22 mouse cellular contexts compared by ENCODE assay signal in genomic region chr9:35277855-35278365, GRCm38 (mm10). TPM values are rescaled to one million over a fixed set of nuclear protein-coding genes. Genes with fewer than 3 reads are reported as not detected.
A peak's percentile ranks its signal among the peaks of the same experiment; 100 is the strongest.
DNase-seq lines count a peak whose midpoint lies in the region; ATAC-seq lines count a peak whose summit lies in the region.
"Had no signal": no experiment of that assay in that cellular context is flagged by ENCODE, and none has a peak within 500 bp of the region (broad histone marks: within the 10 kb centered on the region; RNA-seq: fewer than 3 reads in every experiment).

No protein-coding gene starts in this region.

- no peak overlapping the region for H3K9ac ChIP-seq in neural tube, embryonic 11.5 days (ENCODE audit: low read length)
- H3K9ac ChIP-seq in neural tube, embryonic 15.5 days (replicated peaks) = no peak overlapping the region
- H3K9ac ChIP-seq: embryonic facial prominence, embryonic 15.5 days; forebrain, embryonic 15.5 days; heart, embryonic 12.5 days; hindbrain, embryonic 15.5 days had no signal

- no peaks in the 10 kb centered on the region for H3K9me3 ChIP-seq in neural tube, embryonic 11.5 days (ENCODE audit: control insufficient read depth, low read length)
- no peaks in the 10 kb centered on the region for H3K9me3 ChIP-seq in neural tube, embryonic 15.5 days (replicated peaks)
- H3K9me3 ChIP-seq: embryonic facial prominence, embryonic 15.5 days; forebrain, embryonic 10.5 days; forebrain, embryonic 15.5 days; heart, embryonic 12.5 days; hindbrain, embryonic 15.5 days had no signal

- H3K4me2 ChIP-seq in neural tube, embryonic 11.5 days (ENCODE audit: low read depth) = no peak overlapping the region
- no peak overlapping the region for H3K4me2 ChIP-seq in neural tube, embryonic 15.5 days
- H3K4me2 ChIP-seq: embryonic facial prominence, embryonic 15.5 days; forebrain, embryonic 15.5 days; heart, embryonic 12.5 days; hindbrain, embryonic 15.5 days had no signal

- ATAC-seq in neural tube, embryonic 11.5 days (ENCODE audit: insufficient read depth, low FRiP score, low TSS enrichment) = no peak
- no peak for ATAC-seq in neural tube, embryonic 15.5 days (ENCODE audit: low FRiP score)
- ATAC-seq in granulocyte monocyte progenitor cell, adult 5-6 weeks (replicated peaks; ENCODE audit: poor library complexity, severe bottlenecking) = peak; percentile 71
- ATAC-seq: forebrain, embryonic 15.5 days; intestine, postnatal 0 days had no signal

- intact Hi-C loops in heart, postnatal 10 days (cut with DNase I) = no loop called here

- 0 out of 2 replicates have a peak overlapping the region, but pooled peaks have one; percentile 8 for H3K27ac ChIP-seq in neural tube, embryonic 11.5 days (ENCODE audit: low read depth, low read length)
- no peak overlapping the region for H3K27ac ChIP-seq in neural tube, embryonic 15.5 days (replicated peaks)
- H3K27ac ChIP-seq: embryonic facial prominence, embryonic 15.5 days; forebrain, embryonic 10.5 days; forebrain, embryonic 15.5 days; heart, adult 2 months; hindbrain, embryonic 15.5 days had no signal

- H3K4me1 ChIP-seq in neural tube, embryonic 11.5 days (ENCODE audit: control insufficient read depth, insufficient read depth, low read length) = 0 out of 2 replicates have a peak, but pooled peaks cover 3% of the 10 kb centered on the region
- no peaks in the 10 kb centered on the region for H3K4me1 ChIP-seq in neural tube, embryonic 15.5 days
- H3K4me1 ChIP-seq: forebrain, embryonic 15.5 days; heart, embryonic 12.5 days; hindbrain, embryonic 15.5 days had no signal

- WGBS in neural tube, embryonic 11.5 days = 90% methylated on average over 3 of the region's 3 CpGs
- 88% methylated on average over 3 of the region's 3 CpGs for WGBS in neural tube, embryonic 15.5 days

- H3K36me3 ChIP-seq in neural tube, embryonic 11.5 days (ENCODE audit: control insufficient read depth, insufficient read depth, low read length) = peaks cover 14% of the 10 kb centered on the region
- H3K36me3 ChIP-seq in neural tube, embryonic 15.5 days = peaks cover 34% of the 10 kb centered on the region

- peak; percentile 93 for DNase-seq in heart, adult 11 months
- no peak for DNase-seq in heart, postnatal 10 days
- DNase-seq in neural tube, embryonic 11.5 days (ENCODE audit: low spot score) = no peak
- DNase-seq in telencephalon, adult 2 months (ENCODE audit: low read depth, low spot score) = peak; percentile 26
- no peak for DNase-seq in heart, adult 8-10 months (ENCODE audit: low spot score)
- DNase-seq in Muller cell, postnatal 12 days (ENCODE audit: inconsistent ontology term) = no peak
- DNase-seq: adrenal gland, adult 8-10 months; cerebellum, adult 18-20 months; cerebellum, adult 9-11 months; embryo, embryonic 11 days; gastrocnemius, postnatal 36 days; heart, adult 2 months had no signal

- H3K27me3 ChIP-seq in neural tube, embryonic 11.5 days (ENCODE audit: control insufficient read depth, insufficient read depth, low read length) = no peaks in the 10 kb centered on the region
- H3K27me3 ChIP-seq in neural tube, embryonic 15.5 days (replicated peaks) = no peaks in the 10 kb centered on the region
- H3K27me3 ChIP-seq: CH12.LX; embryonic facial prominence, embryonic 15.5 days; forebrain, embryonic 15.5 days; heart, embryonic 12.5 days; hindbrain, embryonic 15.5 days had no signal

- no peak overlapping the region for H3K4me3 ChIP-seq in neural tube, embryonic 11.5 days (ENCODE audit: low read depth, low read length)
- H3K4me3 ChIP-seq in neural tube, embryonic 15.5 days (replicated peaks) = no peak overlapping the region
- H3K4me3 ChIP-seq: embryonic facial prominence, embryonic 15.5 days; erythroblast, embryonic 14.5 days; forebrain, embryonic 10.5 days; forebrain, embryonic 15.5 days; heart, adult 2 months; heart, embryonic 12.5 days; hindbrain, embryonic 15.5 days had no signal

RNA-seq across cellular contexts. Expression of gene Rpusd4, which starts 10.2 kb away (rescaled TPM):
- total RNA-seq in heart, postnatal 10 days (2021) = 10 to 100 TPM; 10.1 to 11.9 TPM
- 29.4 and 32.4 TPM in 2 replicates for polyA plus RNA-seq in neural tube, embryonic 11.5 days (2014; fragmentation: Nextera tagmentation; extraction: Ambion mirVana)
- polyA plus RNA-seq in neural tube, embryonic 15.5 days (2015; fragmentation: Nextera tagmentation; extraction: Ambion mirVana) = 17.9 and 19.4 TPM in 2 replicates
- total RNA-seq in granulocyte monocyte progenitor cell, adult 5-6 weeks (2014; fragmentation: Nextera tagmentation) = 16.1 and 20.4 TPM in 2 replicates
- total RNA-seq in granulocyte monocyte progenitor cell, adult 5-6 weeks (2017) = 15.0 and 17.8 TPM in 2 replicates
- 10 to 100 TPM; 12.7 to 14.5 (median 13.7) TPM for total RNA-seq in heart, adult 8-10 months (2022)

RNA-seq across cellular contexts. Expression of gene Fam118b, which starts 10.3 kb away (rescaled TPM):
- total RNA-seq in heart, postnatal 10 days (2021) = 10 to 100 TPM; 14.3 to 16.7 TPM
- polyA plus RNA-seq in neural tube, embryonic 11.5 days (2014; fragmentation: Nextera tagmentation; extraction: Ambion mirVana) = 74.9 and 78.6 TPM in 2 replicates
- 47.5 and 48.8 TPM in 2 replicates for polyA plus RNA-seq in neural tube, embryonic 15.5 days (2015; fragmentation: Nextera tagmentation; extraction: Ambion mirVana)
- total RNA-seq in granulocyte monocyte progenitor cell, adult 5-6 weeks (2014; fragmentation: Nextera tagmentation) = 24.8 and 30.9 TPM in 2 replicates
- 10.6 and 14.3 TPM in 2 replicates for total RNA-seq in granulocyte monocyte progenitor cell, adult 5-6 weeks (2017)
- total RNA-seq in heart, adult 8-10 months (2022) = 10 to 100 TPM; 13.6 to 17.4 (median 14.5) TPM

Comparison
In these comparisons a context has a peak if more than half of its experiments do, and no peak if none do; other contexts are left out.
1. DNase-seq: peak in heart, adult 11 months (single experiment) and telencephalon, adult 2 months (single experiment); none in heart, postnatal 10 days (0 of 2), neural tube, embryonic 11.5 days (single experiment), heart, adult 8-10 months (single experiment) and Muller cell, postnatal 12 days (single experiment).